Mouse (Mus musculus) olfactory bulb, adult 2 months (tissue): ENCODE results near the gene Pip4p1.

Experiments used
- CTCF ChIP-seq: fragments of 200-500 bp; IDR thresholded peaks from 2 replicates; pipeline ENCODE4 v1.5.1; 2012; ENCODE audit warnings: low read depth, mild to moderate bottlenecking, low read length, moderate library complexity; ENCODE audit not compliant: insufficient read depth
- POLR2A ChIP-seq: fragments of 200-500 bp; IDR thresholded peaks from 2 replicates; pipeline ENCODE4 v1.6.1; 2012; ENCODE audit warnings: mild to moderate bottlenecking, low read depth, low read length, moderate library complexity; ENCODE audit not compliant: insufficient read depth

DNA sequence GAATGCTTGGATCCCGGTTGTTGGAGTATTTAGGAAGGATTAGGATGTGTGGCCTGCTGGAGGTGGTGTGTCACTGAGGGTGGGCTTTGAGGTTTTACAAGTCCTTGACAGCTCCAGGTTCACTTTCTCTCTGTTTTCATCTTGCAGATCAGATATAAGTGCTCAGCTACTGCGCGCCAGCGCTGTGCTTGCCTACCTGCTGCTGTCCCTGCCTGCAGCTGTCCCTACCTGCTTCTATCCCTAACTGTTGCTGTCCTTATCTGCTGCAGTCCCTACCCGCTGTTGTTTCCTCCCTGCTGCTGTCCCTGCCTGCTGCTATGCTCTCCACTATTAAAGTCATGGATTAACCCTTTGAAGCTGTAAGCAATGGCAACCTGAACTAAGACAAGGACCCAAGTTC lies 44.3 kb upstream of the Pip4p1 start:
- TF ChIP-seq POLR2A, result no peak
- no peak for TF ChIP-seq CTCF
